Mouse (Mus musculus): ENCODE measurements around the gene Car5a. TPM values are rescaled to one million over a fixed set of nuclear protein-coding genes. Genes with fewer than 3 reads are reported as not detected.

Car5a gene
- total RNA-seq, 2 experiments from 2014 or later = not detected

- no peak for DNase-seq
Observed at GRCm38 (mm10) chr8:121955825-121956500, 11.3 kb upstream of the Car5a start.

DNA sequence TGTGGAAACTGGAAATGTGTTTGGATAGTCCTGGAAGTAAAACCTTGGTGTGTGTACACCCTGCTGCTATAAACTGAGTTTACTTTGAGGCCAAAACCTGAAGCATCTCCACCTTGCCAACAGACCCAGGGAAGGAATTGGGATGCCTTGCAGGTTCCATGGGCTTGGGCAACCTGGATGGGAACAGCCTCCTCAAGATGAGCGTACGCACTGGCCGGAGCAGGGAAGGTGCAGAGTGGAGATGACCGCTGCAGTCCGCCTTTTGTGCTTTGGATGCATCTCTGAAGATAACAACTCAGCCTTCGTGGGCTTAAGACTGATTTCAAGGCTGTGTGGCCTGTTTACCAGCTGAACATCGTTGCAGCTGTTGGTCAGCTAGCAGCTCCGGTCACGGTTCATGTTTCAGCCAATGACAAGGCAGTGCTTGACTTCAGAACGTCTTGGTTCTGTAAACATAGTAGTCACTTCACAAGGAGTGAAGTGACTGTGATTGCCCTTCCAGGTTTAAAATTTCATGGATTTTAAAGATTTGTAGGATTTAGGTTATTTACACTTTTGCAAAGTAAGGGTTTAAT lies 10.4 kb upstream of the Car5a start:
- no peak for DNase-seq

- no peak for DNase-seq
Observed at GRCm38 (mm10) chr8:121953821-121954545, 9.3 kb upstream of the Car5a start.

DNA sequence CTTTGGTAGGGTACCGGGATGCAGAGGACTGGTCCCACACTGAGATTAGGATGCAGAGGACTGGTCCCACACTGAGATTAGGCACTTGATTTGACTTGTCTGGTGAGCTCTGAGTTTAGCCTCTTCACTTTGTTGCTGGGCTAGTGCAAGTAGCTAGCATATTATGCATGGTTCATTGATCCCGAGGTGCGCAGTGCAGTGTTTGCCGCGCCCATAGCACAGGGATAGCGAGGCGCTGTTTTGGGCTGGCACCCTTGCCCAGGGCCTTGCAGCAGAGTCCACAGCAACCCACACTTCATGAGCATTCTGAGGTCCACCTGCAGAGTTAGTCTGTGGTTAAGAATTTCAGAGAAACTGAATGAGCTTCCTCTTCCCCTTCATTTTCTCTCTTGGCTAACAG lies 8.1 kb upstream of the Car5a start:
- no peak for DNase-seq

- DNase-seq = no peak
Observed at GRCm38 (mm10) chr8:121952122-121952521, 7.4 kb upstream of the Car5a start.

DNA sequence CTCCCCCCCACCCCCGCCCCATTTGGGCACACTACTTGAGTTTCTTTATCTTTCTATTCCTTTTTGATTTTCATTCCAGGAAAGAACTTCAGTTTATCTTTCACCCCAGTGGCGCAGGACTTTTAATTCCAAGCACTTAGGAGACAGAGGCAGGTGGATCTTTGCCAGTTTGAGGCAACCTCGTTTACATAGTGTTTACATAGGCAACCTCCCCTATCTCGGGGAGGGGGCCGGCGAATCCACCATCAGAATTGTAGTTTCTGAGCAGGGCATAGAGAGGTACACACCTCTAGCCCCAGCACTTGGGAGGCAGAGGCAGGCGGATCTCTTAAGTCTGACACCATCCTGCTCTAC lies 6.9 kb upstream of the Car5a start:
- no peak for DNase-seq

DNA sequence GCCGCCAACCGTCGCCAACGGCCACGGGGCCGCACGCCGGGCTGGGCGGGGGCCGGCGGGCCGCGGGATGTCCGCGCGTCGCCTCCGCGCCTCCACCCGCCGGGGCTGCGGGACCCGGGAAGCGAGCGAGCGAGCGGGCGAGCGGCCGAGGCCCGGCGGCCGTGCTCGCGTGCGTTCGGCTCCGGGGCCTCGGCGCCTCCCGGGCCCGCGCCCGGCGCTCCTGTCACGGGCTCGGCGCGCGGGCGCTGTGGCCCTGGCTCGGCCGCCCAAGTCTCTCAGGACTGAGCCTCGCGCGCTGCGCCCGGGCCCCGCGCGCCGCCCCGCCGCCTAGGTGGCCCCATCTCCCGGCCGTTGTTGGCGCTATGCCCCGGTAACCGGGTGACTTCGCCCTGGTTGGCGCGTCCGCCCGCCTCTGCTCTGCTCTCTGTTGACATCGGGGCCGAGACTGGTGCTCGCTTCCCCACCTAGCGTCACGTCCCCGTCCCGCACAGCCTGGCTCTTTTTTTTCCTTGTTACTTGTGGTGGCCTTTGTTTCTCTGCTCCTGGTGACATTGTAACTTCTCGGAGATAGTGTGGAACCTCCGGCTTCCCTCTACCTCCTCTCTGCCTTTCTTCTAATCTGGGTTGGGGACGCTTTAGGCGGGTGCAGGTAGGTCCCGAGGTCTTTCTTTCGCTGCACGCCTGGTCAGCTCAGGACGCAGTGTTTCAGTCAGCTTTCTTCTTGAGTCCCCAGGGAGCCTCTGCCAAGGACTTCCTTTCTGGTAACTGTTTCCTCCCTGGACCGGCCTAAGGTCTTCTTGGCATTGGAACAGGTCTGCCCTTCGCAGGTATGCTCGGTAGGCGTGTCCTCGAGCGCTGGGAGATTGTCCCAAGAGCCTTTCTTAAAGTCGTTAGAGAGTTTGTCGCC lies 6.3 kb upstream of the Car5a start:
- peak; percentile 74 to 75 for DNase-seq

GRCm38 (mm10) chr8:121949941-121950748 lies 5.4 kb upstream of the Car5a start:
- DNase-seq = peak; percentile 98 to 99

GRCm38 (mm10) chr8:121949222-121949800 lies 4.6 kb upstream of the Car5a start, which contains the start of gene Banp:
Banp (plus strand) TSS chr8:121949750.
- DNase-seq = peak in 1 of 2 experiments; percentile 26

GRCm38 (mm10) chr8:121948321-121949145 lies 3.8 kb upstream of the Car5a start:
- DNase-seq = no peak

GRCm38 (mm10) chr8:121947753-121948141 lies 3.0 kb upstream of the Car5a start:
- DNase-seq = peak; percentile 91 to 95

- DNase-seq = peak in 1 of 2 experiments; percentile 32
Observed at GRCm38 (mm10) chr8:121947047-121947752, 2.5 kb upstream of the Car5a start.

DNA sequence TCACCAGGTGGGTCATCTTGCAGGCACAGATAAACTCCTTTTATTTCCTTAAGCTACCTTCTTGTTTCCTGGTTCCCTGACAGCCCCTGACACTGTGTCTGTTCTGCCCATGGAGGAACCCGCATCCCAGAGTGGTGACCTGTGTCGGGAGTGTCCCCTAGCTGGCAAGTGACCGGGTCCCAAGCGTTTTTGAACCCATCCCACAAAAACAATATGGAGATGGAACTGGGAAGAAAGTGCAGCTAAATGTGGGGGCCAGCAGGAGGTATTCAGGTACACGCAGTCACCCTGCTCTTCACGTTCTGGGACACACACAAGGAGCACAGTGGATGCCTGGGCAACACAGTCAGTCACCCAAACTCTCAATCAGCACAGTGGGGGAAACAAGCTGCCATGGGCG lies 1.6 kb upstream of the Car5a start:
- DNase-seq = no peak

- DNase-seq = no peak
Observed at GRCm38 (mm10) chr8:121943716-121944115, 988 bp downstream of the Car5a start.

DNA sequence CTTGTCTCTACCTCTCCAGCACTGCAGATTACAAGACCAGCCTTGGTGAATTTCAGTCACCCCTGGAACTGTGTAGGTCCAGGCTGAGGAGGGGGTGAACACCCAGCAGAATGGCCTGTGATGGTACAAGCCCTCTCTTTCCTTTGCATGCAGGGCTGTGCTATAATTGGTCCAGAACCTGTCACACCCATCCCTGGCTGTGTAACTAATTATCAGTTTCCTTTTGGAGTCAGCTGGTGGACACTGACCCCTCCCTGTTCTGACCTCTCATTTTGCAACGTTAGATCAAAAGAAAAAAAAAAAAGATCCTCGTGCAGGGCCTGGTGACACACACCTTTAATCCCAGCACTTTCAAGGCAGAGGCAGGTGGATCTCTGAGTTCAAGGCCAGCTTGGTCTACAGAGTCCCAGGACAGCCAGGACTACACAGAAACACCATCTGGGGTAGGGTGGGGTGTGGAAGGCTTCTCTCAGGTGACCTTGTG lies 1.6 kb downstream of the Car5a start:
- DNase-seq = no peak

DNA sequence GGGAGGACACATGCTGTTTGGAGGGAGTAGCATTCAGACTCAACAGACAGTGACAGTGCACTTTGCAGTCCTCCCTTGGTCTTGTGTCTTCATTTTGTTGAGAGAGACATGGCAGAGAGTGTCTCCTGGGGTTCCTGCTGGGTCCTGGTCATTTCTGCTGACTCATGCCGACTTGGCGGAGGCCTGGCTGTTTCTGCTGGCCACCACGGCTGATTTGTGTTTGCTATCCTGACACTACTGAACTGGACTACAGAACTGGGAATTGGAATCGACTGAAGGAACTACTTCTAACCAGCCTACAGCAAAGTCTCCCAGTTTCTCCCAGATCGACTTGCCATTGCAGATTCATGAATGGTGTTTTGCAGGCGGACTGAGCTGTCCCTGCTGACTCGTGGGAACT lies 6.0 kb downstream of the Car5a start:
- DNase-seq = no peak

DNA sequence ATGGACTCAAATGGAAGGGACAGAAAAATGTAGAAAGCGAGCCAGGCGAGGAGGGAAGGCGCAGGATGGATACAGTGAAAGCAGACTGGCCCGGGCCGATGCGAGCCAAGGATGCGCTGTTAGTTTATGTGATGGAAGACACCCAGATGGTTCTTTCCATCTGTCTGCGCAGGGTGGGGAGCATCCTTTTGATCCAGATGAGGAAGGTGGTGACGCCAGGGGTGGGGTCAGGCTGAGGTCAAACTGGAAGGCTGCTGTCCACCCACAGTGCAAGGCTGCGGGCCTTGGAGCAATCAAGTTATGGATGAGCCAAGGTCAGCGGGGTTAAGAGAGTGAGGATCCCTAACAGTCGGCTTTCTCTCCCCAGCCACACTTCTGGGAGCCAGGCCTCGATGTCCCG lies 8.3 kb downstream of the Car5a start:
- no peak for DNase-seq

DNA sequence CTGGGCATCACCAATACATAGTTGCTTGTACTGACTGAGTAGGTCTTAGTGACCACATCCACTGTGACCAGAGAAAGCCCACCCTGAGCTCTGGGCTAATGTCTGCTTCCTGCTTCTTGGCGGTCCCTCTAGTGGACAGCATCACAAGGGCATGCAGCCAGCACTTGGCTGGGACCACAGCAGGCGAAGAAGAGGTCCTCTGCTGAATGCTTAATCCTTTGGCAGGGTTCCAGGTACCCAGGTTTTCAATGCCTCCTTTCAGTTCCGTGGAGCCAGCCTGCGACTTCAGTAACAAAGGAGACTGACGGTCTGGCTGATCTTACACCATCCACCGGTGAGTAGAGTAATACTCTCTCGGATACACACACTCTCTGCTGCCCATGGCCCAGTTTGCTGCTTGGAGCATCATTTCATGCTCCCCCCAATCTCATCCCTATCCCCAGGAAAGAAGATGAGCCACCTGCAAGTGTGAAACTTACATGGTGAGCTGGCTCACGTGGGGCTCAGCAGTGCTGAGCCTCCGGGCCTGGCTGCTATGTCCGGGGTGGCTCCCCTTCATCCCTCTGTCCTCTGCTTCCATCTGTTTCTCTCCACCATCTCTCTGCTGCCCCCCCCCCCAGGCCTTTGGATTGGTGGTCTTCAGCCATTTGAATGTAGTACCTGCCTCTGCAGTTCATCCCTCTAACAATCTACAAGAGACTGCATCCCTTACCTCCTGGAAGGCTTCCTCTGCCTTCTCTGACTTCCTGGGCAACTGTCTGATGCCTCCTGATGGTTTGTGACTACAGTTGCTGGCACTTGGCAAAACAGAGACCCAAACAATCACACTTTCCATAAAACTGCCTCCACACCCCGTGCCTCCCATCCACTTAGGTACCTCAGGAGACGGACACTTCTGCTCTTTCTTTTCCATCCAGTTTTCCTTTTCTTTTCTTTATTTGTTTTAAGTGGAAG lies 9.1 kb downstream of the Car5a start:
- no peak for DNase-seq

Data from adrenal gland, postnatal 36 days (tissue).